Mouse (Mus musculus) forebrain, postnatal 0 days (tissue): ENCODE results near the gene Pex1. TPM values are rescaled to one million over a fixed set of nuclear protein-coding genes. Genes with fewer than 3 reads are reported as not detected.
"Not testable (repeated sequence)": the region's sequence is repeated elsewhere in the genome, so short reads cannot be mapped to it uniquely, and the experiment has no call there.

ENCODE experiments used
- ATAC-seq: fragments of 200-750 bp; cut with Nextera tagmentation; 2 replicates; pipeline ENCODE4 v1.8.0; 2017; ENCODE audit warnings: mild to moderate bottlenecking, moderate library complexity
- DNase-seq: peaks from one replicate; pipeline ENCODE4 v3.0.0-alpha.2; 2015
- H3K27ac ChIP-seq: fragments of 300-500 bp; sonication (generic); 2 replicates; pipeline ENCODE4 v1.5.1; 2014; ENCODE audit warnings: low read depth, mild to moderate bottlenecking, antibody characterized with exemption, low read length, moderate library complexity, mixed read lengths
- H3K27me3 ChIP-seq: fragments of 300-500 bp; sonication (generic); 2 replicates; pipeline ENCODE4 v1.6.1; 2014; ENCODE audit warnings: mild to moderate bottlenecking, low read length, mixed read lengths; ENCODE audit not compliant: insufficient read depth
- H3K36me3 ChIP-seq: fragments of 300-500 bp; sonication (generic); 2 replicates; pipeline ENCODE4 v1.6.1; 2014; ENCODE audit warnings: mild to moderate bottlenecking, moderate library complexity; ENCODE audit not compliant: insufficient read depth
- H3K4me1 ChIP-seq: fragments of 300-500 bp; sonication (generic); 2 replicates; pipeline ENCODE4 v1.6.1; 2014; ENCODE audit warnings: antibody characterized with exemption; ENCODE audit not compliant: insufficient read depth
- H3K4me2 ChIP-seq: fragments of 300-500 bp; sonication (generic); 2 replicates; pipeline ENCODE4 v1.6.1; 2014; ENCODE audit warnings: low read depth, mild to moderate bottlenecking, moderate library complexity
- H3K4me3 ChIP-seq: fragments of 300-500 bp; sonication (generic); 2 replicates; pipeline ENCODE4 v1.5.1; 2014; ENCODE audit warnings: low read depth, low read length, mixed read lengths
- H3K9ac ChIP-seq: fragments of 300-500 bp; sonication (generic); 2 replicates; pipeline ENCODE4 v1.6.1; 2014; ENCODE audit warnings: mild to moderate bottlenecking
- H3K9me3 ChIP-seq: fragments of 300-500 bp; sonication (generic); 2 replicates; pipeline ENCODE4 v1.6.1; 2016; ENCODE audit warnings: low read length
- CTCF ChIP-seq: sonication (generic); IDR thresholded peaks from 2 replicates; pipeline ENCODE4 v1.5.1; 2016; ENCODE audit warnings: antibody characterized with exemption, control low read depth, low read depth
- WGBS: fragments of 180-500 bp; shearing (Covaris S2); extraction: QIAGEN DNeasy Blood & Tissue Kit; methylation state at CpG from one replicate; pipeline ENCODE4 v1.1.7; 2014; 5-methylcytosine and 5-hydroxymethylcytosine counted together
- polyA plus RNA-seq: library from polyadenylated mRNA; unstranded; fragments of >200 nt; fragmentation: Nextera tagmentation; extraction: Ambion mirVana; gene quantifications from 2 replicates; pipeline ENCODE4 v1.2.1, GENCODE M21; 2015
- total RNA-seq: library from RNA; depleted of rRNA; stranded (reverse); fragments of >200 nt; gene quantifications from 2 replicates; pipeline ENCODE4 v1.2.3, GENCODE M21; 2014

Gene Pex1
- total and polyA plus RNA-seq, 2 experiments from 2014 or later, result 16.6 to 16.7 TPM

DNA sequence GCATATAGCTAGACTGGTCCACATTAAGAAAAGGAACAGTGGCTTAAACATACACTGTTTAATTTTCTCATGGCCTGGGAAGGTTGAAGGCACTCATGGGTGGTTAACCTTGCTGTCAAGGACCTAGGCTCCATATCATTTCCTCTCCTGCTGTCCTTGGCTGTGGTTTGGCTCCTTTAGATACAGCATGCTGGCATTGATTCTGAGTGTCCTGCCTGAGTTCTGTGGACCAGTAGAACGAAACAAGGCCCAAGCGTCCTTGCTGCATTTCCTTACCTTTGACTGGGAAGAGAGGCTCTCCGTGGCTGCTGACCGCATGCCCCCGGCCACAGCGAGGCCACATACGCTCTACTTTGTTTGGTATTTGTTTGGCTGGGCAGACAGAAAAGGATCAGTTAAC lies 13.4 kb downstream of the Pex1 start:
- Histone ChIP-seq H3K4me1 (no peaks in the 10 kb centered on the region), H3K9me3 (no peaks in the 10 kb centered on the region), H3K4me2 (no peak overlapping the region), H3K27ac (no peak overlapping the region), H3K9ac (no peak overlapping the region), H3K4me3 (no peak overlapping the region), H3K27me3 (no peaks in the 10 kb centered on the region), H3K36me3 (peaks cover 56% of the 10 kb centered on the region)
- 94% methylated on average over 7 of the region's 7 CpGs for WGBS
- no peak for ATAC-seq
- no peak for TF ChIP-seq CTCF
- no peak for DNase-seq

- H3K4me2 ChIP-seq, ATAC-seq, DNase-seq, H3K27me3 ChIP-seq, H3K4me1 ChIP-seq, H3K9me3 ChIP-seq, H3K4me3 ChIP-seq, H3K9ac ChIP-seq, H3K27ac ChIP-seq: not testable (repeated sequence)
- 98% methylated on average over 2 of the region's 2 CpGs for WGBS
- peaks cover 49% of the 10 kb centered on the region for H3K36me3 ChIP-seq
Measured at GRCm38 (mm10) chr5:3611835-3612234, 16.0 kb downstream of the Pex1 start.

DNA sequence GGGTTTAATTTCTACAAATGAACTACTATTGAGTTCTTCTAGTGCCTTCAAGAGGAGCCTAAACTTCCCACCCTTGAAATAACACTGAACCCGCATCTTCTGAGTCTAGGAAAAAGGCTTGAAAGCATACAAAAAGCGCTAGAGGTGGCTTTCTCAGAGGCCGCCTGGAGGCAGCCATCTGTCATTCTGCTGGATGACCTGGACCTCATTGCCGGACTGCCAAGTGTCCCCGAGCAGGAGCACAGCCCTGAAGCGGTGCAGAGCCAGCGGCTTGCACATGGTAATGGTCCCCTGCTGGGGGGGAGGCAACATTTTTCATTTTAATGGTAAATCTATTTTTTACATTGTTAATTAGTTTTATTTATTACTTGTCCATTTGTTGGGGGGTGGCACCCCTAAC lies 24.6 kb downstream of the Pex1 start:
- Histone ChIP-seq H3K4me3 (no peak overlapping the region), H3K4me2 (no peak overlapping the region), H3K36me3 (peaks cover 53% of the 10 kb centered on the region), H3K9me3 (no peaks in the 10 kb centered on the region), H3K9ac (no peak overlapping the region), H3K27ac (no peak overlapping the region), H3K4me1 (no peaks in the 10 kb centered on the region), H3K27me3 (no peaks in the 10 kb centered on the region)
- DNase-seq (no peak), ATAC-seq (no peak)
- WGBS, result 86% methylated on average over 7 of the region's 7 CpGs
- no peak for TF ChIP-seq CTCF

DNA sequence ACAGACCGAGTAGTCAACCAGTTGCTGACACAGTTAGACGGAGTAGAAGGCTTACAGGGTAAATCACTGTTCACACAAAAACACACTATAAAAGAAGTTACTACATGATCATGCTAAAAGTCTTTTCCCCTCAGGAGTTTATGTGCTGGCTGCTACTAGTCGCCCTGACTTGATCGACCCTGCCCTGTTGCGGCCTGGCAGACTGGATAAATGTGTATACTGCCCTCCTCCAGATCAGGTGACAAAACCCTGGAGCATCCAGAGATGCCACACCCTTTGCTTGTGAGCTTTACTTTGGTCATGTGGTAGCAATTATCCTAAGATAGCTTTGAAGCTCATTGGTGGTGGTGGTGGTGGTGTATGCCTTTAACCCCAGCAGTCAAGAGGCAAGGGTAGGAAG lies 34.2 kb downstream of the Pex1 start:
- no peak overlapping the region for H3K9ac ChIP-seq

GRCm38 (mm10) chr5:3631512-3632271 lies 35.8 kb downstream of the Pex1 start:
- Histone ChIP-seq H3K4me2 (no peak overlapping the region), H3K27ac (no peak overlapping the region), H3K27me3 (no peaks in the 10 kb centered on the region), H3K4me3 (no peak overlapping the region), H3K36me3 (peaks cover 50% of the 10 kb centered on the region), H3K4me1 (no peaks in the 10 kb centered on the region), H3K9ac (no peak overlapping the region), H3K9me3 (no peaks in the 10 kb centered on the region)
- TF ChIP-seq CTCF, result no peak
- WGBS, result 60% methylated on average over 16 of the region's 16 CpGs
- no peak for ATAC-seq
- no peak for DNase-seq

More for the DNA sequence above, 34.2 kb downstream of the Pex1 start:
- ATAC-seq, result no peak
- Histone ChIP-seq H3K27me3 (no peaks in the 10 kb centered on the region), H3K9me3 (no peaks in the 10 kb centered on the region), H3K27ac (no peak overlapping the region), H3K4me2 (no peak overlapping the region), H3K4me3 (no peak overlapping the region), H3K4me1 (no peaks in the 10 kb centered on the region), H3K36me3 (peaks cover 52% of the 10 kb centered on the region)
- no peak for TF ChIP-seq CTCF
- no peak for DNase-seq
- 94% methylated on average over 5 of the region's 5 CpGs for WGBS

DNA sequence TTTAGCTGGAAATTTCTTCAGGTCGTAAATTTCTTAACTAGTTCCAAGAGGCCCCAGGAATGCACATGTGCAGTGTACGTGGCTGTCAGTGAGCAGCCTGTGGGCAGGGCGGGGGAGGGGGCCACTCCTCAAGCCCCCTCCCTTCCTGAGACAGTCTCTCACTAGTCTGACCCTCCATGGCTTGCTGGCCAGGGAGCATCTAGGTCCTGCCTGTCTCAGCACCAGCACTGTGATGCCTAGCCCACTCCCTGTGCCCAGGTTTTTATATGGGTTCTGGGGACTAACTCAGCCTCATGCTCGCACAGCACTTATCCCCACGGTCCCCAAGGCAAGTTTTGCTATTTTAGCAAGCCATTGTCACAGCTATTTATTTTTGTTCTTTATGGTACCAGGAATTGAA lies 36.4 kb downstream of the Pex1 start:
- peaks cover 45% of the 10 kb centered on the region for H3K36me3 ChIP-seq
- no peak overlapping the region for H3K4me2 ChIP-seq
- WGBS, result 88% methylated on average over 5 of the region's 5 CpGs
- H3K4me1 ChIP-seq, result no peaks in the 10 kb centered on the region
- no peak for ATAC-seq
- H3K4me3 ChIP-seq, result no peak overlapping the region
- TF ChIP-seq CTCF, result no peak
- DNase-seq, result no peak
- H3K9ac ChIP-seq, result no peak overlapping the region
- no peaks in the 10 kb centered on the region for H3K9me3 ChIP-seq
- no peak overlapping the region for H3K27ac ChIP-seq
- H3K27me3 ChIP-seq, result no peaks in the 10 kb centered on the region

- Histone ChIP-seq H3K9me3 (no peaks in the 10 kb centered on the region), H3K4me1 (no peaks in the 10 kb centered on the region), H3K9ac (no peak overlapping the region), H3K27me3 (no peaks in the 10 kb centered on the region), H3K4me3 (no peak overlapping the region), H3K27ac (no peak overlapping the region), H3K4me2 (no peak overlapping the region), H3K36me3 (peaks cover 46% of the 10 kb centered on the region)
- TF ChIP-seq CTCF, result no peak
- DNase-seq (no peak), ATAC-seq (no peak)
- WGBS, result 94% methylated on average over 13 of the region's 13 CpGs
Measured at GRCm38 (mm10) chr5:3633315-3633714, 37.4 kb downstream of the Pex1 start.
